Mouse (Mus musculus) adrenal gland, postnatal 10 days (tissue): ENCODE data around the gene Bola2. TPM values are rescaled to one million over a fixed set of nuclear protein-coding genes. Genes with fewer than 3 reads are reported as not detected.

Source experiments
- total RNA-seq, 2 experiments: library from RNA; stranded (reverse); gene quantifications; 2 replicates each; pipeline ENCODE4 v1.2.3; 2021

Gene Bola2
- total RNA-seq, 2 experiments from 2014 or later = 67.6 to 81.0 TPM

Other genes starting within 250 kb of the Bola2 start
- gene Atp2a1, start 232.3 kb upstream of the Bola2 start, total RNA-seq = 100 to 1,000 TPM; 189 to 579 TPM
- gene Sh2b1, start 220.0 kb upstream of the Bola2 start, total RNA-seq = 10 to 100 TPM; 47.5 to 53.4 TPM
- gene Tufm, start 208.0 kb upstream of the Bola2 start, total RNA-seq = 100 to 1,000 TPM; 215 to 222 TPM
- gene Atxn2l, start 192.0 kb upstream of the Bola2 start, total RNA-seq = 10 to 100 TPM; 65.0 to 84.5 TPM
- 100 to 1,000 TPM; 214 to 223 TPM for gene Eif3c, start 129.0 kb upstream of the Bola2 start, total RNA-seq
- 1 to 10 TPM; 2.1 to 2.2 TPM for gene Apobr, start 110.5 kb upstream of the Bola2 start, total RNA-seq
- gene Cln3, start 109.6 kb upstream of the Bola2 start, total RNA-seq = 10 to 100 TPM; 26.1 to 36.1 TPM
- gene Il27, start 100.5 kb upstream of the Bola2 start, total RNA-seq = not detected
- 10 to 100 TPM; 14.9 to 19.9 TPM for gene Nupr1, start 64.5 kb upstream of the Bola2 start, total RNA-seq
- gene Sgf29, start 46.1 kb upstream of the Bola2 start, total RNA-seq = 10 to 100 TPM; 31.3 to 46.9 TPM
- 100 to 1,000 TPM in 1 of 2 experiments, 10 to 100 TPM in 1; 53.9 to 125 TPM for gene Sult1a1, start 19.0 kb upstream of the Bola2 start, total RNA-seq
- 10 to 100 TPM in 1 of 2 experiments, 1 to 10 TPM in 1; 8.2 to 15.0 TPM for gene Slx1b, start 383 bp downstream of the Bola2 start, total RNA-seq
- gene Coro1a, start 12.4 kb downstream of the Bola2 start, total RNA-seq = 10 to 100 TPM; 36.1 to 39.3 TPM
- 100 to 1,000 TPM; 125 to 158 TPM for gene Mapk3, start 64.2 kb downstream of the Bola2 start, total RNA-seq
- 1 to 10 TPM; 3.4 to 8.6 TPM for gene Gdpd3, start 70.9 kb downstream of the Bola2 start, total RNA-seq
- gene Ypel3, start 81.6 kb downstream of the Bola2 start, total RNA-seq = 100 to 1,000 TPM; 140 to 147 TPM
- 1 to 10 TPM in 1 of 2 experiments, under 1 TPM in 1; 0.60 to 1.2 TPM for gene Tbx6, start 86.1 kb downstream of the Bola2 start, total RNA-seq
- 100 to 1,000 TPM; 103 to 107 TPM for gene Ppp4c, start 97.1 kb downstream of the Bola2 start, total RNA-seq
- gene Fam57b, start 102.3 kb downstream of the Bola2 start, total RNA-seq = 10 to 100 TPM; 29.0 to 36.1 TPM
- not detected for gene 4930451I11Rik, start 136.2 kb downstream of the Bola2 start, total RNA-seq
- 1 to 10 TPM in 1 of 2 experiments, under 1 TPM in 1; 0.82 to 1.0 TPM for gene Doc2a, start 152.0 kb downstream of the Bola2 start, total RNA-seq
- gene Hirip3, start 166.6 kb downstream of the Bola2 start, total RNA-seq = 10 to 100 TPM; 21.2 to 28.6 TPM
- 10 to 100 TPM; 35.4 to 45.6 TPM for gene Ino80e, start 167.0 kb downstream of the Bola2 start, total RNA-seq
- 10 to 100 TPM; 69.7 to 85.8 TPM for gene Taok2, start 189.3 kb downstream of the Bola2 start, total RNA-seq
- gene Tmem219, start 227.5 kb downstream of the Bola2 start, total RNA-seq = 10 to 100 TPM; 32.1 to 32.3 TPM
- gene Kctd13, start 233.5 kb downstream of the Bola2 start, total RNA-seq = 10 to 100 TPM; 18.4 to 23.0 TPM